Mouse (Mus musculus): ENCODE data around the gene Fam169b. TPM values are rescaled to one million over a fixed set of nuclear protein-coding genes. Genes with fewer than 3 reads are reported as not detected.

Fam169b gene
- total and polyA plus RNA-seq, 2 experiments: 21.8 to 25.8 TPM

- DNase-seq (ENCODE audit: extremely low read depth, low read depth, low spot score): peak; percentile 85
- no peak overlapping the region for H3K27ac ChIP-seq (replicated peaks; ENCODE audit: insufficient read depth, low read depth, low read length)
- WGBS: 21% methylated on average over 8 of the region's 8 CpGs
- no peak for TF ChIP-seq CTCF (IDR thresholded peaks at IDR 0.05; ENCODE audit: low read depth, low read length)
- no peak overlapping the region for H3K4me3 ChIP-seq (ENCODE audit: insufficient read depth, low read depth, low read length)
- no peaks in the 10 kb centered on the region for H3K27me3 ChIP-seq (ENCODE audit: control insufficient read depth, insufficient read depth, low read length)
- H3K36me3 ChIP-seq (ENCODE audit: control insufficient read depth, insufficient read depth, low read length): peaks cover 8% of the 10 kb centered on the region
- H3K9ac ChIP-seq (ENCODE audit: low read depth, low read length): no peak overlapping the region
- peaks cover 19% of the 10 kb centered on the region for H3K4me1 ChIP-seq (ENCODE audit: control insufficient read depth, insufficient read depth, low read length)
- peaks cover 9% of the 10 kb centered on the region; the same call in 1 of the 2 replicates for H3K79me2 ChIP-seq (ENCODE audit: control insufficient read depth, insufficient read depth, low read length)
Observed at GRCm38 (mm10) chr7:68306756-68307155, 33.1 kb downstream of the Fam169b start.

GRCm38 (mm10) chr7:68311469-68311868, 37.8 kb downstream of the Fam169b start:
- Histone ChIP-seq H3K4me1 (ENCODE audit: control insufficient read depth, insufficient read depth, low read length) (peaks cover 21% of the 10 kb centered on the region), H3K4me3 (ENCODE audit: insufficient read depth, low read depth, low read length) (no peak overlapping the region), H3K9ac (ENCODE audit: low read depth, low read length) (no peak overlapping the region), H3K79me2 (ENCODE audit: control insufficient read depth, insufficient read depth, low read length) (peaks cover 30% of the 10 kb centered on the region), H3K27me3 (ENCODE audit: control insufficient read depth, insufficient read depth, low read length) (no peaks in the 10 kb centered on the region), H3K36me3 (ENCODE audit: control insufficient read depth, insufficient read depth, low read length) (no peaks in the 10 kb centered on the region), H3K27ac (replicated peaks; ENCODE audit: insufficient read depth, low read depth, low read length) (peak overlapping the region; percentile 67)
- WGBS: 15% methylated on average over 6 of the region's 6 CpGs
- peak; percentile 75 for DNase-seq (ENCODE audit: extremely low read depth, low read depth, low spot score)
- TF ChIP-seq POLR2A (IDR thresholded peaks at IDR 0.05; ENCODE audit: extremely low read depth, insufficient read depth, low read length) (no peak), CTCF (IDR thresholded peaks at IDR 0.05; ENCODE audit: low read depth, low read length) (no peak)

GRCm38 (mm10) chr7:68312395-68312794, 38.8 kb downstream of the Fam169b start:
- Histone ChIP-seq H3K9ac (ENCODE audit: low read depth, low read length) (no peak overlapping the region), H3K27me3 (ENCODE audit: control insufficient read depth, insufficient read depth, low read length) (no peaks in the 10 kb centered on the region), H3K27ac (replicated peaks; ENCODE audit: insufficient read depth, low read depth, low read length) (no peak overlapping the region), H3K36me3 (ENCODE audit: control insufficient read depth, insufficient read depth, low read length) (no peaks in the 10 kb centered on the region), H3K79me2 (ENCODE audit: control insufficient read depth, insufficient read depth, low read length) (peaks cover 28% of the 10 kb centered on the region), H3K4me3 (ENCODE audit: insufficient read depth, low read depth, low read length) (no peak overlapping the region), H3K4me1 (ENCODE audit: control insufficient read depth, insufficient read depth, low read length) (peaks cover 16% of the 10 kb centered on the region)
- DNase-seq (ENCODE audit: extremely low read depth, low read depth, low spot score): no peak
- TF ChIP-seq CTCF (IDR thresholded peaks at IDR 0.05; ENCODE audit: low read depth, low read length) (no peak), POLR2A (IDR thresholded peaks at IDR 0.05; ENCODE audit: extremely low read depth, insufficient read depth, low read length) (no peak)
- WGBS: 89% methylated on average over 5 of the region's 5 CpGs

- TF ChIP-seq CTCF (IDR thresholded peaks at IDR 0.05; ENCODE audit: low read depth, low read length): no peak
- TF ChIP-seq POLR2A (IDR thresholded peaks at IDR 0.05; ENCODE audit: extremely low read depth, insufficient read depth, low read length): no peak
- peak; percentile 83 for DNase-seq (ENCODE audit: extremely low read depth, low read depth, low spot score)
- 49% methylated on average over 14 of the region's 14 CpGs for WGBS
Observed at GRCm38 (mm10) chr7:68313038-68313782, 39.6 kb downstream of the Fam169b start.

GRCm38 (mm10) chr7:68314286-68314685, 40.6 kb downstream of the Fam169b start:
- TF ChIP-seq POLR2A (IDR thresholded peaks at IDR 0.05; ENCODE audit: extremely low read depth, insufficient read depth, low read length) (no peak), CTCF (IDR thresholded peaks at IDR 0.05; ENCODE audit: low read depth, low read length) (no peak)
- no peak for DNase-seq (ENCODE audit: extremely low read depth, low read depth, low spot score)
- Histone ChIP-seq H3K27ac (replicated peaks; ENCODE audit: insufficient read depth, low read depth, low read length) (no peak overlapping the region), H3K27me3 (ENCODE audit: control insufficient read depth, insufficient read depth, low read length) (no peaks in the 10 kb centered on the region), H3K79me2 (ENCODE audit: control insufficient read depth, insufficient read depth, low read length) (peaks cover 21% of the 10 kb centered on the region), H3K36me3 (ENCODE audit: control insufficient read depth, insufficient read depth, low read length) (no peaks in the 10 kb centered on the region), H3K4me3 (ENCODE audit: insufficient read depth, low read depth, low read length) (no peak overlapping the region), H3K9ac (ENCODE audit: low read depth, low read length) (no peak overlapping the region), H3K4me1 (ENCODE audit: control insufficient read depth, insufficient read depth, low read length) (peaks cover 19% of the 10 kb centered on the region)
- 71% methylated on average over 1 of the region's 1 CpGs for WGBS

More at GRCm38 (mm10) chr7:68313038-68313782, 39.6 kb downstream of the Fam169b start:
- H3K79me2 ChIP-seq (ENCODE audit: control insufficient read depth, insufficient read depth, low read length): peaks cover 21% of the 10 kb centered on the region
- peak overlapping the region; percentile 52; the same call in 1 of the 2 replicates for H3K27ac ChIP-seq (replicated peaks; ENCODE audit: insufficient read depth, low read depth, low read length)
- H3K27me3 ChIP-seq (ENCODE audit: control insufficient read depth, insufficient read depth, low read length): no peaks in the 10 kb centered on the region
- H3K36me3 ChIP-seq (ENCODE audit: control insufficient read depth, insufficient read depth, low read length): no peaks in the 10 kb centered on the region
- H3K4me1 ChIP-seq (ENCODE audit: control insufficient read depth, insufficient read depth, low read length): peaks cover 16% of the 10 kb centered on the region
- H3K4me3 ChIP-seq (ENCODE audit: insufficient read depth, low read depth, low read length): no peak overlapping the region
- H3K9ac ChIP-seq (ENCODE audit: low read depth, low read length): no peak overlapping the region

GRCm38 (mm10) chr7:68315068-68315467, 41.4 kb downstream of the Fam169b start:
- peaks cover 23% of the 10 kb centered on the region for H3K4me1 ChIP-seq (ENCODE audit: control insufficient read depth, insufficient read depth, low read length)
- TF ChIP-seq POLR2A (IDR thresholded peaks at IDR 0.05; ENCODE audit: extremely low read depth, insufficient read depth, low read length) (no peak), CTCF (IDR thresholded peaks at IDR 0.05; ENCODE audit: low read depth, low read length) (no peak)
- peaks cover 21% of the 10 kb centered on the region for H3K79me2 ChIP-seq (ENCODE audit: control insufficient read depth, insufficient read depth, low read length)
- DNase-seq (ENCODE audit: extremely low read depth, low read depth, low spot score): no peak
- 92% methylated on average over 4 of the region's 4 CpGs for WGBS
- H3K27ac ChIP-seq (replicated peaks; ENCODE audit: insufficient read depth, low read depth, low read length): no peak overlapping the region
- no peaks in the 10 kb centered on the region for H3K36me3 ChIP-seq (ENCODE audit: control insufficient read depth, insufficient read depth, low read length)
- no peak overlapping the region for H3K4me3 ChIP-seq (ENCODE audit: insufficient read depth, low read depth, low read length)
- no peaks in the 10 kb centered on the region for H3K27me3 ChIP-seq (ENCODE audit: control insufficient read depth, insufficient read depth, low read length)
- no peak overlapping the region for H3K9ac ChIP-seq (ENCODE audit: low read depth, low read length)

All from liver, adult 2 months (tissue).